Mouse (Mus musculus) cerebellum, postnatal 25 days (tissue): ENCODE measurements around the gene Lrrfip1.

Experiments
- DNase-seq, 2 experiments: peaks; one replicate each; pipeline ENCODE4 v3.0.0; 2021; ENCODE audit warnings: mixed read lengths in 2 of 2

Lrrfip1 gene

GRCm38 (mm10) chr1:91086748-91087147 lies 88.2 kb downstream of the Lrrfip1 start:
- DNase-seq = no peak

DNA sequence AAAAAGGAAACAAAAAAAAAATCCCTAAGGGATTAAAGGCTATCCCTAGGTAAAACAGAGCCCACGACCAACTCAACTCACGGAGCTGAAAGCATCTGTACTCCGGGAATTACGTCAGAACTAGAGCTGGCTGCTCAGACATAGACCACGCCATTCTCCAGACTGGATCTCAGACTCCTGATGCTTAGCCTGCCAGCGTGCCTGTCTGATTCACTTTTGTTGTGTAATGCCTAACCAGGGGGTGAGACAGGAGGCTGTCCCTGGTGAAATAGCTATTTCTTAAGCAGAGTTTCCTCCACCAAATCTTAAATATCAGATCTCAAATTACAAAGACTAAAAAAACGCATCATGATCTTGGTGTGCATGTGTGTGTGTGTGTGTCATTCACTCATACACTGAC lies 89.5 kb downstream of the Lrrfip1 start:
- DNase-seq = no peak

- no peak for DNase-seq
These were observed 90.4 kb downstream of the Lrrfip1 start for GRCm38 (mm10) chr1:91088941-91089340.

- DNase-seq = no peak
These were observed 91.9 kb downstream of the Lrrfip1 start for GRCm38 (mm10) chr1:91090456-91090855.

DNA sequence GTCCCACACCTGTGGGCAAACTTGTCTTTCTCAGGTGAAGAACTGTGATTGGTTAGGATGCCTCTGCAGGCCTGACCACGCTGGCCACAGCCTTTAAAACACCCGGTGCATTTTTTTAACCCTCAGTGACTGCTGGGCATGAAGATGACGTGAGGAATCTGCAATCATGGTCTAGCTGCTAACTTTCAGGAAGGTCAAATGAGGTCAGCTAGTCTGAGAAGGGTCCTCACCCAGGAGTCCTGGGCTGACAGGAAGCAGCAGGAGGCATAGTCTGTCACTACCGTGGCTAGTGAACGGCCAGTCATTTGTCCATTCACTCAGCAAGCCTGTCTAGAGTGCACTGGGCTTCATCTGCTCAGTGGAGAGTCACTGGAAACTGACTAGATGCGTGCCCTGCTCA lies 93.9 kb downstream of the Lrrfip1 start:
- no peak for DNase-seq

DNA sequence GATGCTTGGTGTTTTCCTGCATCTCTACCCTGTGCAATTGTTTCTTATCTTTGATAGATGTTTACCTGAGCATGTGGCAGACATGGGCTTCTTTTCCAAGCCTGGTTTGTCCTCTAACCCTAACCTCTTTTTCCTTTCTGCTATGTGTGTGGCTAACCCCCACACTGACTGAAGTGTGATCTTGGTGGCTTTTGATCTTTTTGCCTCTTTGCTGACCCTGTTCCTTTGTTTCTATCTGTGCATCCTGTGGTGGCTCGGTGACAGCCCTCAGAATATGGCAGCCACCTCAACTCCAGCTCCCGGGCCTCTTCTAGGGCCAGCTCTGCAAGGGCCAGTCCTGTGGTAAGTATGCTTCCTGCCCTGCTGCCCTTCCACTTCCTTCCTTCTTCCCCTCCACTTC lies 94.8 kb downstream of the Lrrfip1 start:
- no peak for DNase-seq

DNA sequence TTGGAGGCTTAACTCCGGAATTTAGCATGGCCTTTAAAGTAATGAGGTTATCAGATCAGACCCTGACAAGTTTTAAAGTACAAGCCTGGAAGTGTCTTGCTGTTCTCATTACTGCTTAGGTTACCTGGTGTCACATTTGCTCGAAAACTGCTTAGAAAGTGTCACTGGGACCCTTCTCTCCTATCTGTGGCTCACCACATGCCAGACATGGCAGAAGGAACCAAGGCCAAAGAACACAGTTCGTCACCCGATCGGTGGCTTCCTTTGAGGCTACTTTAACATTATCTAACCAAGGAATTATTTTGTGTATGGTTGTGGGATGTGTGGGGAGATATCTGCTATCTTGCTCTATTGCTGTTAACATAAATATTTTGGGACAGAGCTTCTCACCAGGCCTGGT lies 95.5 kb downstream of the Lrrfip1 start:
- DNase-seq = no peak

DNA sequence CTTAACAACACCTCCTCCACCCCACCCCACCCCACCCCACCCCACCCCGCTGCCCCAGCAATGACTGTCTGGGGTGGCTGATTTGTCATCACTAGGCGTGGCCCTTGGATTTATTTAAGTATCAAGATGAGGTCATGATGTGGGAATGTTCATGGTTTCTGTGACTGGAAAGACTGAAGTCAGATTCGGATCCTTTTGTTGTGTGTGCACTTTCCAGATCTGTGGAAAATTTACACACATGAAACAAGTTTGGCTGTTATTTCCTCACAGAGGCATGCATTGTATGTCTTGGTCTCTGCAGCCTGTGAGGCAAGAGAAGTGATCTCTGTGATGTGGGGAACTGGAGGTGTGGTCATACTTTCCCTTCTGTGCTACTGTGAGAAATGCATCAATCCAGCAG lies 96.7 kb downstream of the Lrrfip1 start:
- DNase-seq = no peak

- DNase-seq = no peak
These were observed 97.3 kb downstream of the Lrrfip1 start for GRCm38 (mm10) chr1:91095853-91096252.

DNA sequence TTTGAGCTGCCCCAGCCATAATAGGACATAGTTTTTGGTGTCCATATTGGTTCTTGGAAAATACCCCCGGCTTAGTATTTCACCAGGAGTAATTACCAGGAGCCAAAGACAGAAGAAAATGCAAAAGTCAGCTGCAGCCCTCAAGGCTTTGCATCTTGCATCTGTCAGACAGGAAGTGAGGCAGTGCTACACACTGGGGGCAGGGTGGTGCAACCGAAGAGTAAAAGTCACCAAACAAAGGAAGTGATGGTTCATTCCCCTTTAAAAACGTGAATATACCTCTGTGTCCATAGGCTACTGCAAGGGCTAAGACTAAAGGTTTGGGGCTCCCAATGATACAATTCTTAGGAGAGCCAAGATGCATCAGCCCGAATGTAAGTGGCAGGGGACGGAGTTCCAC lies 98.0 kb downstream of the Lrrfip1 start:
- DNase-seq = no peak

- DNase-seq = no peak
These were observed 98.8 kb downstream of the Lrrfip1 start for GRCm38 (mm10) chr1:91097283-91097834.

- peak; percentile 65 to 80 for DNase-seq
These were observed 100.3 kb downstream of the Lrrfip1 start for GRCm38 (mm10) chr1:91098887-91099286.

GRCm38 (mm10) chr1:91101709-91102440 lies 103.3 kb downstream of the Lrrfip1 start:
- no peak for DNase-seq

GRCm38 (mm10) chr1:91103366-91103983 lies 104.9 kb downstream of the Lrrfip1 start:
- DNase-seq = no peak

GRCm38 (mm10) chr1:91107548-91107947 lies 109.0 kb downstream of the Lrrfip1 start:
- DNase-seq = no peak

DNA sequence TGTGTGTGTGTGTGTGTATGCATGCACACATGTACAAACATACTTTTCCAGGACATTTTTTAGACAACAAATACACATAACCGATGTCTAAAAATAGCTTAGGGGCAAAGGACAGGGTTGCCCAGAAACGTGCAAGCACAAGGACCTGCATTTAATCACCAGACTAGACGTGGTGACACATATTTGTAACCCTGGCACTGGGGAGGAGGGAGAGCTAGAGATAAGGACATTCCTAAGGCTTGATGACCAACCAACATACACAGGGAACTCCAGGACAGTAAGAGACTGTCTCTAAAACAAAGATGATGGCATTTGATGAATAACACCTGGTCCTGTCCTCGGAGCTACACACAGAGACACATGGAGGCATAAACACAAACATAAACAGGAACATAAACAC lies 110.8 kb downstream of the Lrrfip1 start:
- DNase-seq = no peak

DNA sequence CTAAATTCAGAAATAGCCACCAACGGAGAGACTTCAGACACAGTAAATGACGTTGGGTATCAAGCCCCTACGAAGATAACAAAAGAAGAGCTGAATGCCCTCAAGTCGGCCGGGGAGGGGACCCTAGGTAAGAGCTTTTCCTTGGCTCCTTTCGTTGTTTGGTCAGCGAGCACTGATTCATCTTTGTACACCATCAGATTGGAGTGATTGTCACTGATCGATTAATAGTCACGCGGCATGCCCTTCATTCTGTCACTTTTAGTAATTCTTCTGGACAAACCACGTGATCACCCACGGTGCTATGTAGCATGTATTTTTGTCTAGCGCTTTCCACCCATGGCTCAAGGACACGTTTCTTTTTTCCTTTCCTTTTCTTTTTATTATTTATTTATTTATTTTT lies 113.6 kb downstream of the Lrrfip1 start:
- no peak for DNase-seq

DNA sequence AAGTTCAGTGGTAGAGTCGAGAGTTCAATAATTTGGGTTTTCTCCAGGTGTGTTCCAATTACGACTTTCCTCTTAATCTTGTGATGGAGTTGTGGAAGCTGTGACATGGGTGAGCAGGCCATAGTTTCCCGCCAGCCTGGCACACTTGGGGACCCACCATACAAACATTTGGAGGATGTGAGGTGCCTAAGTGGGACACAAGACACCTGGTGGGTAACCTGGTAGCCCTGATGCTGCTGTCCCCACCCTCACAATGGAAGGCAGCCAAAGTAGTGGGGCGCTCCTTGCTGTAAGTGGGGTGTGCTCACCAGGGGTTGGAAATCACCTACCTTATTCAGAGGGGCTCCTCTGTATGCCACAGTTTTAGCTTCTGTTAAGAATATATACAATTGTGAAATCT lies 114.1 kb downstream of the Lrrfip1 start:
- DNase-seq = no peak

DNA sequence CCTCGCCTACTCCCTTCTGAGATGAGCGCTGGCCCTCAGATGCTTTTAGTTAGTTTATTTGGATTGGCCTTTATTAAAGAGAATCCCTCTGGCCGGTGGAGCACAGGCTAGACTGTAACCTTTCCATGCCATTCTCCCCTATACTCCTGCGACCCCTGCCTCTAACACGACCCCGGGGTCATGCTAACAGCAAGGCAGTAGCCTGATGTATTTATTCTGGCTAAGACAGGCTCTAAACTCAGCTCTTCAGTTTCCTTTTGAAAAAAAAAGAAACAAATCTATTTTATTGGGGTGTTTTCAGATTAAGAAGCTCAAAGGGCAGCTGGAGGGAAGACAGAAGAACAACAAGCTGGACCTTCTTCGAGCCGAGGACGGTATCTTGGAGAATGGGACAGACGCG lies 123.6 kb downstream of the Lrrfip1 start:
- no peak for DNase-seq

- no peak for DNase-seq
These were observed 124.5 kb downstream of the Lrrfip1 start for GRCm38 (mm10) chr1:91123004-91123403.

GRCm38 (mm10) chr1:91123466-91123865 lies 124.9 kb downstream of the Lrrfip1 start:
- DNase-seq = no peak

GRCm38 (mm10) chr1:91128849-91129248 lies 130.3 kb downstream of the Lrrfip1 start:
- DNase-seq = no peak

DNA sequence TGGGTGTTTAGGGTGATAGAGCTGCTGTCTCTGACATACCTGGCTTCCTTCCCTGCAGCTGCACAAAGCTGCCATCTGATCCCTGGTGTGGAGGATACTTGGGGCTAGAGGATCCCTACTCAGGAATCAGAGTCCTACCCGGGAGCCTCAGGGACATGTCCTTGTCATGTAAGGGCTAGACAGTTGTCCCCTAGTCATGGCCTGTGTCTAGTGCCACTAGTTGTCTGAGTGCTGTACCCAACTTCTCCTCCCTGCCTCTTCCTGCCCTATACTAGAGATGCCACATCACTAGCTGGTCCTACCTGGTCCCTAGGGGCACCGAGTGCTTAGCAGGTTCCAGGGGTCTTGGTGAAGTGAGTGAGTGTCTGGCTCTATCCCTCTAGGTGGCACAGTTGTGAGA lies 138.5 kb downstream of the Lrrfip1 start:
- no peak for DNase-seq

DNA sequence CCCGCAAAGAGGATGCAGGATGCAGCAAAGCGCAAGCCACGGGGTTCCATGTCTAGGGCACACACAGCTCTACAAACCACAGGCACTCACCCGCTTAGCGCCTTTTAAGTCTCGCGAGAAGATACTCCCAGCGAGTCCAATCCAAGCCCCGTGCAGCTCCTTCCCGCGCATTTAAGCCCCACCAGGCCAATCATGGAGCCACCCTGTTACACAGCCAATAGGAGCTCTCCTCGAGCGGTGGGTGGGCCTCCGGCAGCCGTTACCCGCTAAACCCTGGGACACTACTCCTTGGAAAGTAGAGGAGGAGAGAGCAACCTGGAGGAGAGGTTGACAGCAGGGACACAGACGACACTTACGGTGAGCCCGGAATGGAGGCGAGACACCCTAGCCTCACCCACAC lies 146.3 kb downstream of the Lrrfip1 start, which contains the start of gene Rbm44:
Gene Rbm44, plus strand, starts transcription at position 277 of the 400 bp plus-strand sequence.
- DNase-seq = no peak
